Mouse (Mus musculus) testis, postnatal 10 days (tissue): ENCODE data around the gene Dusp16.

Experiments used
- DNase-seq: peaks from one replicate; pipeline ENCODE4 v3.0.0; 2021; ENCODE audit warnings: low spot score

Gene Dusp16

GRCm38 (mm10) chr6:134733800-134734221 lies 58.6 kb downstream of the Dusp16 start:
- no peak for DNase-seq

DNA sequence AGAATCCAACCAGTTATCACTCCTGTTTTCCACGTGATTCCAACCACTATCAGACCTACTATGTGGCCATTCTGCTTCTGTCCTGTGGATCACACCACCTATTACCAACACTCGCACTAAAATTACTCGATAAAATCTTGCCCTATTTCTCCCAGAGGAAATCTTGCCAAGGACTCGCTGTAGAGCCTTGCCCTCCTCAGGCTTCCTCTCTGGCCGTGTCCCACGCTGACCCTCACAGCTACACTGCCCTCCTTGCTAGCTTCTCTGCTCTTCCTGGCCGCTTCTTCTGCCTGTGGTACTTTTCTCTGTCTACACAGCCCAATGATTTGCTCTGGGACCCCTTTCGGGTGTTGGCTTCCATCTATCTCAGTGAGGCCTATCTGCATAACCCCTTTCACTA lies 59.6 kb downstream of the Dusp16 start:
- DNase-seq, result no peak

DNA sequence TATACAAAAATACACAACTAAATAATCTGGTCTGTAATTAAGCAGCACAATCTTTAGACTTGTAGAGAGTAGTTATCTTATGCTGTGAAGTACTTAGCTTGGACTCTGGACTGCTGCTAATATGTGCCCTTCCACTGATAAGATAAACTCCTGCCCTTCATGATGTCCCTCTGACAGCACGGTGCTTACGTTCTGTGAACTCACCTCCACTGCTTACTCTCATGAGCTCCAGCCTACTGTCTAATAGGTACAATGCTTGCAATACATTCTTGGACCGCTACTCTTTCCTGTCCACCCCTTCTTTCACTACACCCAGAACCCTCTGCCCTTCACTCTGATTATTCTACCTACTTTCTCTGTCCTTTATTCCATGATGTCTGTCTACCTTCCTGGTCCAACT lies 61.4 kb downstream of the Dusp16 start:
- DNase-seq, result no peak

- no peak for DNase-seq
Observed at GRCm38 (mm10) chr6:134725406-134725805, 67.0 kb downstream of the Dusp16 start.

GRCm38 (mm10) chr6:134723833-134724553 lies 68.4 kb downstream of the Dusp16 start:
- DNase-seq, result no peak

- DNase-seq, result no peak
Observed at GRCm38 (mm10) chr6:134723326-134723725, 69.1 kb downstream of the Dusp16 start.

DNA sequence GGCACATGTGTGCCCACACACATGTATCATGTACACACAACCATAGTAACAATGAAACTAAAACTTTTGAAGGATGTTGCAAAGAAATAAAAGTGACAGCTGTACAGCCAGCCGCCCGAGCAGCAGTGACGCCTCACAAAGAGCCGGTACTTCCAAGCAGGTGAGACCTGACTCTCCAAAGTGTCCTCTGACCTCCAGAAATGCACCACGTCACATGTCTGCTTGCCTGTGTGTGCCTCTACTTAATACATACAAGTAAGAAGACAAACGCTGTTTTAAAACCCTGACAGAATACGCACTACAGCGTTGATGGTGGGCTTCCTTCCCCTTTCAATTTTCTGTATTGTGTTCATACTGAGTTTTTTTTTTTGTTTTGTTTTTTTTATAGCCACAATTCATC lies 69.5 kb downstream of the Dusp16 start:
- DNase-seq, result no peak

GRCm38 (mm10) chr6:134721729-134722269 lies 70.6 kb downstream of the Dusp16 start:
- no peak for DNase-seq

GRCm38 (mm10) chr6:134720150-134720549 lies 72.3 kb downstream of the Dusp16 start:
- DNase-seq, result no peak

- DNase-seq, result no peak
Observed at GRCm38 (mm10) chr6:134719156-134719555, 73.3 kb downstream of the Dusp16 start.

GRCm38 (mm10) chr6:134718668-134719065 lies 73.8 kb downstream of the Dusp16 start:
- DNase-seq, result no peak

- no peak for DNase-seq
Observed at GRCm38 (mm10) chr6:134717886-134718667, 74.3 kb downstream of the Dusp16 start.

- no peak for DNase-seq
Observed at GRCm38 (mm10) chr6:134716168-134716587, 76.2 kb downstream of the Dusp16 start.

- no peak for DNase-seq
Observed at GRCm38 (mm10) chr6:134713897-134714296, 78.5 kb downstream of the Dusp16 start.

DNA sequence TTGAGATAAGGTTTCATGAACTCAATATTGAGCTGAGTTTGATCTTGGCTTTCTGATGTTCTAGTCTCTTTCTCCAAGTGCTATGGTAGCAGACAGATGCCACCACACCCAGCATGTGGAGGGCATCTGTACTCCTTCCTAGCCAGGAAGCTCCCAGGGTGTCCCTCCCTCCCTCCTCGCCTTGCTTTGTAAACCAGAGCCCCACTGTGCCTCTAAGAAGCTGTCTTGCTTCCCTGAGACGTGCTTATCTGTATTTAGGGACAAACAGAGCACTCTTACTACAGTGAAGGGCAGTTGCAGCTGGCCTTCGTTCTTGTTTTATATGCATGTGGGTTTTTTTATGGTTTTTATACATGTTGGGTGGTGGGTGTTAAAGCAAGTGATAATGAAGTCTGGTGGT lies 79.1 kb downstream of the Dusp16 start:
- no peak for DNase-seq

DNA sequence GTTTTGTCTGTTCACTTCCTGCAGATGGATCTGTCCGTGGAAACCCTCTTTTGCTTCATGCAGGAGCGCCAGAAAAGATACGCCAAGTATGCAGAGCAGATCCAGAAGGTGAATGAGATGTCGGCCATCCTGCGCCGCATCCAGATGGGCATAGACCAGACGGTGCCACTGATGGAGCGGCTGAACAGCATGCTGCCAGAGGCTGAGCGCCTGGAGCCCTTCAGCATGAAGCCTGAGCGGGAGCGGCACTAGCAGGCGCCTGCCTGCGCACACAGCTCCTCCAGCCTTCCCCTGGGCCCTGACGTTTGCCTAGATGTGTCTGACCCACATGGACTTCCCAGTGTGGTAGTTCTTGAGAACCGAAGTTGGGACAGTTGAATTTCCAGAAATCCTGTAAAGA lies 82.4 kb downstream of the Dusp16 start:
- DNase-seq, result no peak

DNA sequence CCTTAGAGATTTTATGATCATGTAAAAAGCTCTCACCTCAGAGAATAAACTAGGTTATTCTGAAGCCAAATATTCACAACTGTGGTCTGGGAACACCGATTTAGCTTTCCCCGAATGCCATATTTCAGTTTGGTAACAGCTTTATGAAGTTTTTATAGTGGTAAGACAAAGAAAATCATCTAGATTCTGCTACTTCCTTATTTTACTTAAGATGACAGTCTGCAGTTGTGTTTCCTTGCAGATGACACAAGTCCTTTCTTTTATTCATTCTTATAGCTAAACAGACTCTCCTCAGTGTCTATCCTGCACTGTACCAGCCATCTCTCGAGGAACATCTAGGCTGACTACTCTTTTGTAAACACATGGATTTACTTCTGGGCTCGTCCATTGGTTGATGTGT lies 86.0 kb downstream of the Dusp16 start:
- no peak for DNase-seq

DNA sequence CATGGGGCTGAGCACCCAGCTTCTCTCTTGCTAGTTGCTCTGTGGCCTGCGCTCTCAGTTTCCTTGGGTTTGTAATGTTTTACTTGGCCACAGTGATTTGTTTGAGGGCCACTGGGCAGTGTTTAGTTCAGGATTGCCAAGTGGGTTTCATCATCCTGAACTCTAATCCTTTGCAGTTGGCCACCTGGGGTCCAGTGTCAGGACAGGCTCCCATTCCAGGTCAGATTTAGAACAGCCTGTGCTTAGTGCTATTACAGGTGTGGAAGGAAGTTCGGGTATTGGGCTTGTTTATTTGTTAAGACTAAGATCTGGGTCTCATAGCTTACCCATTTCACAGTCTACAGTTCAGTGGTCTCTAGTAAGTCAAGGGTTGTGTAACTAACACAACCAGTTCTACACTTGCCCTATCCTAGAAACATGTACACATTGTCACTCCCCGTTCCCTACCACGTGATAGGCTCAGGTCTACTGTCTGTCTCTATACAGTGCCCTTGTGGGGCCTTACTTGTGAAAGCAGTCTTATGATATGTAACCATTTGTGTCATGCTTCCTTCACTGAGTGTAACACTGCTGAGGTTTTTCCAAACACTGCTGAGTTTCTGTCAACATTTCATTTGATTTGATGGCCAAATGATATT lies 89.3 kb downstream of the Dusp16 start:
- DNase-seq, result no peak

- DNase-seq, result no peak
Observed at GRCm38 (mm10) chr6:134702184-134702583, 90.2 kb downstream of the Dusp16 start.

DNA sequence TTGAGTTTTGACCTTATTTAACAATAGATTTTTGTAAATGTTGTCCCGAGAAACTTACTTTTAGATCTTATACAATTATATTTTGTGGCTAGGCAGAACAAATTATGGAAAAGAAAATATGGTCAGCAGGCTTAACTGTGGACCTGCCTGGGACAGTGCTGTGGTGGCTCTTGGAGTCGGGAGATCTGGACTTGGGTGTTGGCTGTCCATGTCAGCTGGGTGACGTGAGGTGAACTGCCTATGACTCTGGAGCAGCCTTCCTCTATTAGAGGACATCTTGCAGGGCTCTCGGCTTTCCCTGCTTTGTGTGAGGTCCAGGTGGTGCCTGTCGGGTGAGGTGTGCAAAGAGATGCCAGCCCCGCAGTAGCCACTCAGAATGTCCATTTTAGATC lies 91.2 kb downstream of the Dusp16 start:
- DNase-seq, result no peak

DNA sequence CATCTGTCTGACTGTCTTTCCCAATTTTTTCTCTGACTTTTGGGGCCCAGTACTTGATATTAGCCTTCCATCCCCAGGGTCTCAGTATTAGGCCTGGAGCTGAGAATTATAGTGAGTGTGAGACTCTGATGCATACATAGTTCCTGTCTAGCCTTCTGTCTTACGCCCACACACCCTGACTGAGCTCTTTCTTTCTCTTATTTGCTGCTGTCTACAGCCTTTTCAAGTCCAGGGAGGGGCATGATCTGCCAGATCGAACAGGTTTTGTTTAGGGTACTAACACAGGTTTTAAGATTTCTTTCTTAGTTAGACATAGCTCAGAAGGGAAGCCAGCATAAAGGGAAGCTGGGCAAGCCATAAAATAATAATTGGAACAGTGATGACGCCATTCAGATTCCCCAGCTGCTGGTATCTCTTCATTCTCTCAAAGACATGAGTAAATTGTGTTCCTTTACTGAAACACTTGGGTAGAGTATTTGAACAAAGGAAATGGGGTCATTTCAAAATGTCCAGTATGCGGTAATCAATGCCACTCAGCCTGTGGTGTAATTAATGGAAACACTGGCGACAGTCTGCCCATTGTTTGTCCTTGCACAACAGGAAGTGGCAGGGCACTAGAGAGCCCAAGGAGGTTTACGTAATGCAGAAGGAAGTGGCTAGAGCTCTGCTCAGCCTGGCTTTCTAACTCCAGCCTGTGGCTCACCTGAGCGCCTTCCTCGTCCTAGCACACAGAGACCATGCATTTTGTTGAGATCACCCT lies 91.8 kb downstream of the Dusp16 start:
- no peak for DNase-seq

DNA sequence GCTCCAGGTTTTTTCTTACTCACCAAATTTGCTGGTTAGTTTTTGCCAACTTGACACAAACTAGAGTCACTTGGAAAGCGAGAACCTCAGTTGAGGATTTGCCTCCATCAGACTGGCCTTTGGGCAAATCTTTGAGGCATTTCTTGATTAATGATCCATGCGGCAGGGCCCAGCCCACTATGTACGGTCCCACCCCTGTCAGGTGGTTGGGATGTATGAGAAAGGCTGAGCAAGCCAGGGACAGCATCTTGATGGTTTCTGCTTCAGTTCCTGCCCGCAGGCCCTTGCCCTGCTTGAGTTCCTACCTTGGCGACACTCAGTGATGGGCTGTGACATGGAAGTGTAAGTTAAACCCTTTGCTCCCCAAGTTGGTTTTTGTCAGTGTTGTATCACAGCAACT lies 94.2 kb downstream of the Dusp16 start:
- no peak for DNase-seq
